Mouse (Mus musculus): Measurements from ENCODE around the gene Clint1. TPM values are rescaled to one million over a fixed set of nuclear protein-coding genes. Genes with fewer than 3 reads are reported as not detected.

Clint1 gene
- total and polyA plus RNA-seq, 2 experiments from 2014 or later, result 30.1 to 32.3 TPM

- no peak for TF ChIP-seq EP300 (IDR thresholded peaks at IDR 0.05; ENCODE audit: low read depth)
- no peak for TF ChIP-seq CTCF (IDR thresholded peaks at IDR 0.05; ENCODE audit: low read depth)
- WGBS, result 55% methylated on average over 12 of the region's 12 CpGs
- no peak overlapping the region for H3K9ac ChIP-seq (replicated peaks; ENCODE audit: low read depth, low read length)
- ATAC-seq (ENCODE audit: insufficient read depth, low read depth) (no peak), DNase-seq (ENCODE audit: low spot score) (no peak)
- H3K27ac ChIP-seq (ENCODE audit: low read depth), result peak overlapping the region; percentile 15
- H3K9me3 ChIP-seq (replicated peaks; ENCODE audit: control insufficient read depth, low read length), result no peaks in the 10 kb centered on the region
- H3K4me1 ChIP-seq (ENCODE audit: control insufficient read depth, insufficient read depth), result peaks cover 12% of the 10 kb centered on the region
- no peak overlapping the region for H3K4me3 ChIP-seq (ENCODE audit: low read depth, low read length)
- H3K27me3 ChIP-seq (ENCODE audit: control insufficient read depth, insufficient read depth, low read length), result no peaks in the 10 kb centered on the region
- H3K4me2 ChIP-seq (ENCODE audit: low read depth, low read length), result no peak overlapping the region
- H3K36me3 ChIP-seq (replicated peaks; ENCODE audit: control insufficient read depth, insufficient read depth, low read length), result no peaks in the 10 kb centered on the region
Observed at GRCm38 (mm10) chr11:45807820-45808219, 44.0 kb upstream of the Clint1 start.

- no peak overlapping the region for H3K9ac ChIP-seq (replicated peaks; ENCODE audit: low read depth, low read length)
- ATAC-seq (ENCODE audit: insufficient read depth, low read depth) (no peak), DNase-seq (ENCODE audit: low spot score) (no peak)
- WGBS, result 56% methylated on average over 5 of the region's 5 CpGs
- H3K4me3 ChIP-seq (ENCODE audit: low read depth, low read length), result no peak overlapping the region
- H3K4me2 ChIP-seq (ENCODE audit: low read depth, low read length), result no peak overlapping the region
- H3K27me3 ChIP-seq (ENCODE audit: control insufficient read depth, insufficient read depth, low read length), result no peaks in the 10 kb centered on the region
- no peak overlapping the region for H3K27ac ChIP-seq (ENCODE audit: low read depth)
- no peaks in the 10 kb centered on the region for H3K36me3 ChIP-seq (replicated peaks; ENCODE audit: control insufficient read depth, insufficient read depth, low read length)
- H3K9me3 ChIP-seq (replicated peaks; ENCODE audit: control insufficient read depth, low read length), result no peaks in the 10 kb centered on the region
- TF ChIP-seq EP300 (IDR thresholded peaks at IDR 0.05; ENCODE audit: low read depth), result no peak
- no peak for TF ChIP-seq CTCF (IDR thresholded peaks at IDR 0.05; ENCODE audit: low read depth)
- peaks cover 12% of the 10 kb centered on the region for H3K4me1 ChIP-seq (ENCODE audit: control insufficient read depth, insufficient read depth)
Observed at GRCm38 (mm10) chr11:45809424-45809823, 42.4 kb upstream of the Clint1 start.

DNA sequence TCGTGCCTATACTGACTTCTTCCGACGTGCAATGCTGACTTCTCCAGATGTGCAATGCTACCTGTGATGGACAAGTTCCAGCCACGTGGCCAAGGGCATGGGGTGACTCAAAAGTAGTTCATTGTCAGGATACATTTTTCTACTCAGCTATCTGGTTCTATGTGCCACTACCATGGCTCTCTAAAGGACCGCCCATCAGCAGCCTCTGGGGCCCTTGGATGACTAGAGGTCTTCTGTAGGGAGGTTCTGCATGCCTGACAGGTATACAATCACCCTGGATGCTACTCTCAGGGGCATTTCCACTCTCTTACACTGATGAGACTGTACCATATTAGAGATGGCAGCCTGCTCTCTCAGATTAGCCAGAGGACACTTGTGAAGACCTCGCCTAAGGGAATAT, 41.8 kb upstream of the Clint1 start:
- Histone ChIP-seq H3K4me1 (ENCODE audit: control insufficient read depth, insufficient read depth) (peaks cover 12% of the 10 kb centered on the region), H3K36me3 (replicated peaks; ENCODE audit: control insufficient read depth, insufficient read depth, low read length) (no peaks in the 10 kb centered on the region), H3K9ac (replicated peaks; ENCODE audit: low read depth, low read length) (no peak overlapping the region), H3K4me3 (ENCODE audit: low read depth, low read length) (no peak overlapping the region), H3K9me3 (replicated peaks; ENCODE audit: control insufficient read depth, low read length) (no peaks in the 10 kb centered on the region), H3K4me2 (ENCODE audit: low read depth, low read length) (no peak overlapping the region), H3K27ac (ENCODE audit: low read depth) (no peak overlapping the region), H3K27me3 (ENCODE audit: control insufficient read depth, insufficient read depth, low read length) (no peaks in the 10 kb centered on the region)
- no peak for TF ChIP-seq EP300 (IDR thresholded peaks at IDR 0.05; ENCODE audit: low read depth)
- no peak for TF ChIP-seq CTCF (IDR thresholded peaks at IDR 0.05; ENCODE audit: low read depth)
- 86% methylated on average over 6 of the region's 6 CpGs for WGBS
- DNase-seq (ENCODE audit: low spot score) (no peak), ATAC-seq (ENCODE audit: insufficient read depth, low read depth) (no peak)

DNA sequence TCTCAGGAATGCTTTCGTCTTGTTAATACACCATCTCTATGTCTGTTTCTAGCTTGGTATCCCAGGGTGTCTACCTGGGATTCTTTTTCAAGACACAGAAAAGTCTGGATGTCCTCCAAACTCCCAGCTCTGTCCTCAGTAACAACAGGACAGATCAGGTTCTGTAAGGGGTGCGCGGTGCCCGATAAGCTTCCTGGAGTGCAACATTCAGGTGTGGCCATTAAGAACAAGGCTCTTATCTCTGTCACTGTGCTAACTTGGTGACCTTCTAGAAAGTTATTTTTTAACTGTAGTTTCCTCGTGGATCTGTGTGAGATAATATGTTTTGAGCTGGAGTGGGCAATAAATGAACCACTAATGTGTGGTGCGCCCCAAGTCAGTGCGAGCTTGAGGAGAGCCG, 41.0 kb upstream of the Clint1 start:
- no peak overlapping the region for H3K4me3 ChIP-seq (ENCODE audit: low read depth, low read length)
- H3K27me3 ChIP-seq (ENCODE audit: control insufficient read depth, insufficient read depth, low read length), result no peaks in the 10 kb centered on the region
- H3K4me2 ChIP-seq (ENCODE audit: low read depth, low read length), result no peak overlapping the region
- H3K9me3 ChIP-seq (replicated peaks; ENCODE audit: control insufficient read depth, low read length), result no peaks in the 10 kb centered on the region
- 88% methylated on average over 8 of the region's 8 CpGs for WGBS
- DNase-seq (ENCODE audit: low spot score) (no peak), ATAC-seq (ENCODE audit: insufficient read depth, low read depth) (no peak)
- H3K36me3 ChIP-seq (replicated peaks; ENCODE audit: control insufficient read depth, insufficient read depth, low read length), result no peaks in the 10 kb centered on the region
- no peak overlapping the region for H3K9ac ChIP-seq (replicated peaks; ENCODE audit: low read depth, low read length)
- H3K4me1 ChIP-seq (ENCODE audit: control insufficient read depth, insufficient read depth), result peaks cover 8% of the 10 kb centered on the region
- H3K27ac ChIP-seq (ENCODE audit: low read depth), result no peak overlapping the region
- TF ChIP-seq EP300 (IDR thresholded peaks at IDR 0.05; ENCODE audit: low read depth) (no peak), CTCF (IDR thresholded peaks at IDR 0.05; ENCODE audit: low read depth) (no peak)

GRCm38 (mm10) chr11:45815603-45816002, 36.2 kb upstream of the Clint1 start:
- Histone ChIP-seq H3K9ac (replicated peaks; ENCODE audit: low read depth, low read length) (no peak overlapping the region), H3K27me3 (ENCODE audit: control insufficient read depth, insufficient read depth, low read length) (no peaks in the 10 kb centered on the region), H3K36me3 (replicated peaks; ENCODE audit: control insufficient read depth, insufficient read depth, low read length) (no peaks in the 10 kb centered on the region), H3K9me3 (replicated peaks; ENCODE audit: control insufficient read depth, low read length) (no peaks in the 10 kb centered on the region), H3K4me2 (ENCODE audit: low read depth, low read length) (no peak overlapping the region), H3K27ac (ENCODE audit: low read depth) (no peak overlapping the region), H3K4me3 (ENCODE audit: low read depth, low read length) (no peak overlapping the region), H3K4me1 (ENCODE audit: control insufficient read depth, insufficient read depth) (no peaks in the 10 kb centered on the region)
- 70% methylated on average over 10 of the region's 10 CpGs for WGBS
- DNase-seq (ENCODE audit: low spot score) (no peak), ATAC-seq (ENCODE audit: insufficient read depth, low read depth) (no peak)
- TF ChIP-seq EP300 (IDR thresholded peaks at IDR 0.05; ENCODE audit: low read depth) (no peak), CTCF (IDR thresholded peaks at IDR 0.05; ENCODE audit: low read depth) (no peak)

DNA sequence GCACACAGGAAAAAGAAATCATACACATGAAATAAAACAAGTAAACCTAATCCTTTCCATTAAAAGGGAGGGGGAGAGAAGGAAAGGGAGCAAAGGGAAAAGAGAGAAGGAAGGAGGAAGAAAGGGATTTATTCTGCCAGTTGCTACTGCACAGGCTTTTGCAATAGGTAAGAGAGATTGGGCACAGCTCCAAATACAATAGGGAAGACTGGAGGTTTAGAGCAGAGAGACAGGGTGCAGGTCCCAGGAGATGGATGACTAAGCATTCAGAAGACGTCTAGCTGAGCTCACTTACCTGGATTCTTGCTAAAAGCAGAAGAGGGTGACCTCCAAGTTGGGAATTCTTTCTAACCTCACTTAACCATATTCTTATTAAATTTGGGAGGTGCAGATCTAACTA, 35.1 kb upstream of the Clint1 start:
- no peak overlapping the region for H3K9ac ChIP-seq (replicated peaks; ENCODE audit: low read depth, low read length)
- H3K4me2 ChIP-seq (ENCODE audit: low read depth, low read length), result no peak overlapping the region
- no peaks in the 10 kb centered on the region for H3K4me1 ChIP-seq (ENCODE audit: control insufficient read depth, insufficient read depth)
- DNase-seq (ENCODE audit: low spot score) (no peak), ATAC-seq (ENCODE audit: insufficient read depth, low read depth) (no peak)
- H3K4me3 ChIP-seq (ENCODE audit: low read depth, low read length), result no peak overlapping the region
- no peaks in the 10 kb centered on the region for H3K27me3 ChIP-seq (ENCODE audit: control insufficient read depth, insufficient read depth, low read length)
- 60% methylated on average over 1 of the region's 1 CpGs for WGBS
- H3K36me3 ChIP-seq (replicated peaks; ENCODE audit: control insufficient read depth, insufficient read depth, low read length), result no peaks in the 10 kb centered on the region
- TF ChIP-seq EP300 (IDR thresholded peaks at IDR 0.05; ENCODE audit: low read depth), result no peak
- no peak for TF ChIP-seq CTCF (IDR thresholded peaks at IDR 0.05; ENCODE audit: low read depth)
- H3K27ac ChIP-seq (ENCODE audit: low read depth), result no peak overlapping the region
- H3K9me3 ChIP-seq (replicated peaks; ENCODE audit: control insufficient read depth, low read length), result no peaks in the 10 kb centered on the region

Measured in heart, postnatal 0 days (tissue).